Mouse (Mus musculus): ENCODE results near the gene Mroh2a. TPM values are rescaled to one million over a fixed set of nuclear protein-coding genes. Genes with fewer than 3 reads are reported as not detected.

Mroh2a gene
- polyA plus RNA-seq, 1 experiment, result 0.96 TPM

DNA sequence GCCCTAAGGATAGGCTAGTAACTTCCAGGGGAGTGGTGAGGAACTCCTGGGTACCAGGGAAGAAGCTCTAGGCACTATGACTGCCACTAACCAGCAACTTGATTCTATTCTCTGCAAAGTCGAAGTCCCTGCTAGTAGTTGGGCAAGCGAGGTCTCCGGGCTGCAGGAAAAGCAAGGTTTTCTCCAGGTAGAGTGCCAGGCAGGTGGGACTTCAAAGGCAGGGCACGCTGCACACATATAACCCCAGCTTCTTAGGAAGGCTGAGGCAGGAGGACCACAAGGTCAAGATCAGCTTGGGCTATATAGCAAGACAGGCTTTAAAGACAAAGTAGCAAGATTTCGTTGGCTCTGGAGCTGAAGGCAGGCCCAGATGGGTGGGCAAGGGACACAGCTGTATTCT, 37.0 kb downstream of the Mroh2a start:
- Histone ChIP-seq H3K4me3 (ENCODE audit: control insufficient read depth, insufficient read depth, low read length) (no peak overlapping the region), H3K4me1 (replicated peaks; ENCODE audit: control insufficient read depth, insufficient read depth, low read length) (peaks cover 16% of the 10 kb centered on the region; the same call in 1 of the 2 replicates), H3K27ac (ENCODE audit: control insufficient read depth, insufficient read depth, low read length) (no peak overlapping the region), H3K36me3 (ENCODE audit: control insufficient read depth, insufficient read depth, low read length) (peaks cover 79% of the 10 kb centered on the region), H3K27me3 (ENCODE audit: control insufficient read depth, insufficient read depth, low read length) (no peaks in the 10 kb centered on the region)
- no peak for DNase-seq
- 93% methylated on average over 5 of the region's 5 CpGs for WGBS
- TF ChIP-seq CTCF (IDR thresholded peaks at IDR 0.05; ENCODE audit: borderline replicate concordance, control insufficient read depth, extremely low read depth, insufficient read depth, low read length, poor library complexity), result no peak
- no peak for TF ChIP-seq POLR2A (IDR thresholded peaks at IDR 0.05; ENCODE audit: control insufficient read depth, extremely low read depth, insufficient read depth, low read length, poor library complexity)

DNA sequence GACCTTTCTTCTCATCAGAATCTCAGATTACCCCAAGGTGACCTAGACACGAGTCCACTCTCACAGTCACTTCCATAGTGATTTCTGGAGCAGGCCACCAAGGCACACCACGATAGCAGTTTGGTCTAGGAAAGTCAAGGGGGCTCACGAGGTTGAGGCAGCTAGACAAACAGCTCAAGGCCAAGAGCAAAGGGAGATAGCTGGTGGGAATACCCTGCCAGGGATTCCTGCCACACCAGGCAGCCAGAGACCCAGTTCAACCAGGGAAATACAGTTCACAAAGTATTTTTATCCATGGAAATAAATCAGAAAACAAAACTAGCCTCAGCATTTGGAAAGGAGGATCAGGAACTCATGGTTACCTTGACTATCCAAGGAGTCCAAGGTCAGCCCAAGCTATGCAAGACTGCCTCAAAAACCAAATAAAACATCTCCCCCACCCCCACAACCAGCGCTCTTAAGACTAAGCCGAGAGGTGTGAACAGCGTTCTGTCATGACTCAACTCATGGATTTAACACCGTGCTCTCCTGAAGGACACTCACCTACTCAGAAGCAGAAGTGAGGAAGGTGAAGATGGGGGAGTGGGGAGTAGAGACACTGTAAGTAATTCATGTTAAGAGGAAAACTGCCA, 37.6 kb downstream of the Mroh2a start:
- no peak for TF ChIP-seq POLR2A (IDR thresholded peaks at IDR 0.05; ENCODE audit: control insufficient read depth, extremely low read depth, insufficient read depth, low read length, poor library complexity)
- no peak for TF ChIP-seq CTCF (IDR thresholded peaks at IDR 0.05; ENCODE audit: borderline replicate concordance, control insufficient read depth, extremely low read depth, insufficient read depth, low read length, poor library complexity)
- WGBS, result 93% methylated on average over 7 of the region's 7 CpGs
- DNase-seq, result no peak
- no peak overlapping the region for H3K4me3 ChIP-seq (ENCODE audit: control insufficient read depth, insufficient read depth, low read length)
- H3K36me3 ChIP-seq (ENCODE audit: control insufficient read depth, insufficient read depth, low read length), result peaks cover 85% of the 10 kb centered on the region
- no peaks in the 10 kb centered on the region for H3K27me3 ChIP-seq (ENCODE audit: control insufficient read depth, insufficient read depth, low read length)
- H3K27ac ChIP-seq (ENCODE audit: control insufficient read depth, insufficient read depth, low read length), result no peak overlapping the region
- H3K4me1 ChIP-seq (replicated peaks; ENCODE audit: control insufficient read depth, insufficient read depth, low read length), result peaks cover 12% of the 10 kb centered on the region; the same call in 1 of the 2 replicates

DNA sequence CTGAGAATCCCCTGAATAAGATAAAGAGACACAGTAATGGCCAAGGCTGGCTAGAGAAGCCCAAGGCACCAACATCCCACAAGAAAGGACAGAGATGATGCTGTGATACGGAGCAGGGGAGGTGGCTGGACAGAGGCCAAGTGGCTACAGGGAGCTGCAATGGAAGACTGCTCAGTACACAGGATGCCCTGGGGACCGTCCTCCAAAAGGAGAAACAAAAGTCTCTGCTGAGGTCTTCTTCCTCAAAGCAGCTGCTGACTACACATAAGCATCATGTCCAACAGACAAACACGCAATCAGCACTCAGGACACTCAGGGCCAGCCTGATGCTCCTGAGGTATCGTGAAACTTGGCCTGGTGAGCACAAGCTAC, 38.1 kb downstream of the Mroh2a start:
- no peak for DNase-seq
- Histone ChIP-seq H3K4me3 (ENCODE audit: control insufficient read depth, insufficient read depth, low read length) (no peak overlapping the region), H3K36me3 (ENCODE audit: control insufficient read depth, insufficient read depth, low read length) (peaks cover 90% of the 10 kb centered on the region), H3K27me3 (ENCODE audit: control insufficient read depth, insufficient read depth, low read length) (no peaks in the 10 kb centered on the region), H3K27ac (ENCODE audit: control insufficient read depth, insufficient read depth, low read length) (no peak overlapping the region), H3K4me1 (replicated peaks; ENCODE audit: control insufficient read depth, insufficient read depth, low read length) (peaks cover 7% of the 10 kb centered on the region; the same call in 1 of the 2 replicates)
- 79% methylated on average over 4 of the region's 4 CpGs for WGBS
- TF ChIP-seq CTCF (IDR thresholded peaks at IDR 0.05; ENCODE audit: borderline replicate concordance, control insufficient read depth, extremely low read depth, insufficient read depth, low read length, poor library complexity), result no peak
- TF ChIP-seq POLR2A (IDR thresholded peaks at IDR 0.05; ENCODE audit: control insufficient read depth, extremely low read depth, insufficient read depth, low read length, poor library complexity), result no peak

DNA sequence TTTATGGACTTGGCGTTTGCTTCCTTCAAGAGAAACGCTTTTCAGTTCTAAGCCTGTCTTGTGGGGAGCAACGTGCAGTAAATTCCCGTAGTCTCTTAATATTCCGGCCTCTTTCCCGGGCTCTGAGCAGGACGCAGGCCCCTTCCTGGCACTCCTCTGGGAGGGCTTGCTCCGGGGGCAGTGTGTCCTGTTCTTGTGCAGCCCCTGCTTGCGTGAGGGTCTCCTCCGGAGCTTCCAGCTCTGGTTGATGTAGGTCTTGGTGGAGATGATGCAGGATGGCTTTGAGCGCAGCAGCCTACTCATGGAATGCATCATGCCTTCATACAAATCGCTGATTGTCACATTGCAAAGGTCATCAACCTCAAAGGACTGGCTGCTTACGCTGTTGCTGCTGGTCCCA, 39.3 kb downstream of the Mroh2a start:
- no peak for DNase-seq
- TF ChIP-seq CTCF (IDR thresholded peaks at IDR 0.05; ENCODE audit: borderline replicate concordance, control insufficient read depth, extremely low read depth, insufficient read depth, low read length, poor library complexity), result no peak
- TF ChIP-seq POLR2A (IDR thresholded peaks at IDR 0.05; ENCODE audit: control insufficient read depth, extremely low read depth, insufficient read depth, low read length, poor library complexity), result no peak
- H3K4me1 ChIP-seq (replicated peaks; ENCODE audit: control insufficient read depth, insufficient read depth, low read length), result 0 out of 2 replicates have a peak, but pooled peaks cover 3% of the 10 kb centered on the region
- no peaks in the 10 kb centered on the region for H3K27me3 ChIP-seq (ENCODE audit: control insufficient read depth, insufficient read depth, low read length)
- 92% methylated on average over 13 of the region's 13 CpGs for WGBS
- H3K27ac ChIP-seq (ENCODE audit: control insufficient read depth, insufficient read depth, low read length), result no peak overlapping the region
- H3K4me3 ChIP-seq (ENCODE audit: control insufficient read depth, insufficient read depth, low read length), result no peak overlapping the region
- peaks cover 85% of the 10 kb centered on the region for H3K36me3 ChIP-seq (ENCODE audit: control insufficient read depth, insufficient read depth, low read length)

DNA sequence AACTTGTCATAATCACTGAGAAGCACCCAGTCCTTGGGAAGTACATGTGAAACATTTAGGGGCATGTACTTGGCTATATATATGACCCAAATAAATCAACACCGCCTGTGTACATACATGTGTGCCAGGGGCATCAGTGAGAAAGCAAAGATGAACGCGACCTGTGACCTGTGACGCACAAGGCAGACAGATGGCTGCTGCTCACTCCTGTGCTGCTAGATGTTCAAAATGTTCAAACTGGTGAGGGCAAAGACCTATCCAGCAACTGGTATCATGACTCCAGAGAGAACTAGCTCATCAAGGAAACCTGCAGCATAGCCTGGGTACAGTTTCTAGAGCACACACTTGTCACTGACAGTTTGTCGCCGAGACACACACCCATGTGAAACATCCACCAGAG, 40.7 kb downstream of the Mroh2a start:
- TF ChIP-seq POLR2A (IDR thresholded peaks at IDR 0.05; ENCODE audit: control insufficient read depth, extremely low read depth, insufficient read depth, low read length, poor library complexity) (no peak), CTCF (IDR thresholded peaks at IDR 0.05; ENCODE audit: borderline replicate concordance, control insufficient read depth, extremely low read depth, insufficient read depth, low read length, poor library complexity) (no peak)
- DNase-seq, result no peak
- no peak overlapping the region for H3K27ac ChIP-seq (ENCODE audit: control insufficient read depth, insufficient read depth, low read length)
- WGBS, result 97% methylated on average over 6 of the region's 6 CpGs
- peaks cover 85% of the 10 kb centered on the region for H3K36me3 ChIP-seq (ENCODE audit: control insufficient read depth, insufficient read depth, low read length)
- H3K4me1 ChIP-seq (replicated peaks; ENCODE audit: control insufficient read depth, insufficient read depth, low read length), result no peaks in the 10 kb centered on the region
- H3K27me3 ChIP-seq (ENCODE audit: control insufficient read depth, insufficient read depth, low read length), result no peaks in the 10 kb centered on the region
- H3K4me3 ChIP-seq (ENCODE audit: control insufficient read depth, insufficient read depth, low read length), result no peak overlapping the region

DNA sequence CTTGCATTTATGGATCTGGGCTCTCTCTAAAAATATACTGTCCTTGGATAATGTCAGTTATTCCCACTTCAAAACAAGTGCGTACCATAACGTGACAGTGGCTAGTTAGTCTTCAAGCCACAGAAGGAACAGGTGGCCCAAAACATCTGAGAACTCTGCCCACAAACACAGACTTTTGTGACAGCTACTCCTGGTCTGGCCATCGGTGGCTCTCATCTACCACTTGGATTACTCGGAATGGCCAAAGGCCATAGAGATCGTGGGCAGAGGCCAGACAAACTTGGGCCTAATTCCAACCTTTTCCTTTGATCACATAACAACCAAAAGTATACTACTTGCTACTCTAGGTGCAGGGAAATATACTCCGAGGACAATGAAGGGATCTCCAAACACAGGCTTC, 41.3 kb downstream of the Mroh2a start:
- Histone ChIP-seq H3K4me1 (replicated peaks; ENCODE audit: control insufficient read depth, insufficient read depth, low read length) (no peaks in the 10 kb centered on the region), H3K27me3 (ENCODE audit: control insufficient read depth, insufficient read depth, low read length) (no peaks in the 10 kb centered on the region), H3K36me3 (ENCODE audit: control insufficient read depth, insufficient read depth, low read length) (peaks cover 85% of the 10 kb centered on the region), H3K4me3 (ENCODE audit: control insufficient read depth, insufficient read depth, low read length) (no peak overlapping the region), H3K27ac (ENCODE audit: control insufficient read depth, insufficient read depth, low read length) (no peak overlapping the region)
- DNase-seq, result no peak
- WGBS, result 86% methylated on average over 6 of the region's 6 CpGs
- TF ChIP-seq CTCF (IDR thresholded peaks at IDR 0.05; ENCODE audit: borderline replicate concordance, control insufficient read depth, extremely low read depth, insufficient read depth, low read length, poor library complexity) (no peak), POLR2A (IDR thresholded peaks at IDR 0.05; ENCODE audit: control insufficient read depth, extremely low read depth, insufficient read depth, low read length, poor library complexity) (no peak)

Measured in thymus, adult 2 months (tissue).